ENCODE assay signal across 13 mouse cellular contexts in the genomic region with DNA sequence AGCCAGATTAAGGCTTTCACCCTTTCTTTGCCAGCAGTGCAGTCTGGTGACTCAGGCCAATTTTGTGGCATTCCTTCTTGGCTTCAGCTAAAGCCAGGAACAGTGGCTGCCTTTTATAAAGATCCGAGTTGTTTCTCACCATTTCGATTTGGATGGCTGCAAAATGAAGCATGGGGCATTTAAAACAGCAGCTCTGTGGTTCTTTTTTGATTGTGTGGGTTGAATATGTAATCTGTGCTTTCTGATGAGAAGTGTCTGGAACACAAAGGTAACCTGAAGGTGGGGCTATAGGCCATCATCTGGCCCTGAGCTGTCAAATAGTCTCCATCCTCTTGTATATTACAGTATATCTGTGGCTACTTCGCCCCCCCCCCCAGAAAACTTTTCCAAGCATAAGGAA.
DNase-seq lines count a peak whose midpoint lies in the region; TF ChIP-seq lines count a peak whose summit lies in the region.
"Had no signal": no experiment of that assay in that cellular context is flagged by ENCODE, and none has a peak within 500 bp of the region (broad histone marks: within the 10 kb centered on the region; RNA-seq: fewer than 3 reads in every experiment).

No protein-coding gene starts in this region.

- no peak for TF ChIP-seq POLR2A in lung, adult 2 months (IDR thresholded peaks at IDR 0.05; ENCODE audit: borderline replicate concordance, extremely low read depth, low read depth, low read length)

- no peak overlapping the region for H3K4me3 ChIP-seq in lung, adult 2 months (replicated peaks; ENCODE audit: extremely low read depth, low read depth, low read length)
- H3K4me3 ChIP-seq: hindbrain, embryonic 13.5 days; limb, embryonic 12.5 days; liver, embryonic 15.5 days had no signal

- DNase-seq in heart, adult 11 months, result peak; percentile 79
- DNase-seq in heart, postnatal 4 days, result no peak
- peak; percentile 3 for DNase-seq in lung, postnatal 14 days
- no peak for DNase-seq in lung, adult 2 months
- peak; percentile 42 to 54 for DNase-seq in cerebellum, adult 18-20 months
- peak; percentile 67 for DNase-seq in fibroblast of lung, adult 2 months (ENCODE audit: low read depth)
- no peak for DNase-seq in retina, embryonic 14.5 days (ENCODE audit: low spot score)
- DNase-seq in right cerebral cortex, postnatal 10 days (ENCODE audit: low spot score in 2 of 2), result no peak
- DNase-seq: adrenal gland, postnatal 14 days; kidney, adult 2 months had no signal

- H3K4me1 ChIP-seq in lung, adult 2 months (ENCODE audit: control insufficient read depth, insufficient read depth, low read length), result no peaks in the 10 kb centered on the region
- H3K4me1 ChIP-seq: limb, embryonic 12.5 days; liver, embryonic 15.5 days had no signal

- 63% methylated on average over 3 of the region's 3 CpGs for WGBS in lung, adult 2 months

- TF ChIP-seq CTCF in lung, adult 2 months (IDR thresholded peaks at IDR 0.05; ENCODE audit: insufficient read depth, low read length), result no peak

Comparison
In these comparisons a context has a peak if more than half of its experiments do, and no peak if none do; other contexts are left out.
1. DNase-seq: peak in heart, adult 11 months (single experiment), lung, postnatal 14 days (single experiment), cerebellum, adult 18-20 months (2 of 2) and fibroblast of lung, adult 2 months (single experiment); none in heart, postnatal 4 days (single experiment), lung, adult 2 months (single experiment), retina, embryonic 14.5 days (single experiment) and right cerebral cortex, postnatal 10 days (0 of 2).